Mouse (Mus musculus): Measurements from ENCODE around the gene Sec24a. TPM values are rescaled to one million over a fixed set of nuclear protein-coding genes. Genes with fewer than 3 reads are reported as not detected.
"Not testable (repeated sequence)": the region's sequence is repeated elsewhere in the genome, so short reads cannot be mapped to it uniquely, and the experiment has no call there.

Gene Sec24a
- polyA plus RNA-seq, 1 experiment, result 13.9 TPM

DNA sequence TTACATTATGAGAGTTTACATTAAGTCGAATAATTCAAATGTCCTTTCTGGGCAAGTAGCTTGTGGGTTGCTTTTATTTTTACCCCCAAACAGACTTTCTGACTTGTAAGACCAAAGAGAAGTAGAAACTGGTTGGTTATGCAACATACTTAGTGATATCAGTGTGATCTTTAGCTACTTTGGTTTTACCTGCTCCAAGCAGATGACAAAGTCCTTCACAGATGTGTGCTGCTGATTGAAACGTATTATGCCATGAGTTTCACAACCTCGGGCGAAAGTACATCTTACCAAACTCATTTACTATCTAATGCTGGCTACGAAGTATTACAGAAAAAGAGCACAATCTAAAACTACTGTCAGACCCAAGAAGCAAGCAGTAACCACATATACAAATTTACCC, 5.8 kb downstream of the Sec24a start:
- no peak for TF ChIP-seq CTCF (IDR thresholded peaks at IDR 0.05; ENCODE audit: borderline replicate concordance, extremely low read depth, insufficient read depth, insufficient read length)
- TF ChIP-seq POLR2A (IDR thresholded peaks at IDR 0.05; ENCODE audit: borderline replicate concordance, extremely low read depth, insufficient read depth, insufficient read length, poor library complexity, severe bottlenecking), result no peak
- no peak for DNase-seq (ENCODE audit: low read depth)

DNA sequence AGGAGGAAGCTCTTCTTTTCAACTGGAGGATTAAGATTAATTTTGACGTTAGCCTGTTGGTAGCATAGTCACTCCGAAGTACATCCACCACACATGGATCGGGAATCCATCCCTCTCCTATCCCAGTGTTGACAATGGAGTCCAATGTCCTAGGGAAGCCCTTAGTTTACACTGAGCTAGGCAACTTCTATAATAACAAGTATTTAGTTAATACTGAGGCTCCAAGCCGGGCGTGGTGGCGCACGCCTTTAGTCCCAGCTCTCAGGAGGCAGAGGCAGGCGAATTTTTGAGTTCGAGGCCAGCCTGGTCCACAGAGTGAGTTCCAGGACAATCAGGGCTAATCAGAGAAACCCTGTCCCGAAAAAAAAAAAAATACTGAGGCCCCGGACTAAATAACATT, 6.4 kb downstream of the Sec24a start:
- TF ChIP-seq CTCF (IDR thresholded peaks at IDR 0.05; ENCODE audit: borderline replicate concordance, extremely low read depth, insufficient read depth, insufficient read length), result no peak
- no peak for TF ChIP-seq POLR2A (IDR thresholded peaks at IDR 0.05; ENCODE audit: borderline replicate concordance, extremely low read depth, insufficient read depth, insufficient read length, poor library complexity, severe bottlenecking)
- no peak for DNase-seq (ENCODE audit: low read depth)

DNA sequence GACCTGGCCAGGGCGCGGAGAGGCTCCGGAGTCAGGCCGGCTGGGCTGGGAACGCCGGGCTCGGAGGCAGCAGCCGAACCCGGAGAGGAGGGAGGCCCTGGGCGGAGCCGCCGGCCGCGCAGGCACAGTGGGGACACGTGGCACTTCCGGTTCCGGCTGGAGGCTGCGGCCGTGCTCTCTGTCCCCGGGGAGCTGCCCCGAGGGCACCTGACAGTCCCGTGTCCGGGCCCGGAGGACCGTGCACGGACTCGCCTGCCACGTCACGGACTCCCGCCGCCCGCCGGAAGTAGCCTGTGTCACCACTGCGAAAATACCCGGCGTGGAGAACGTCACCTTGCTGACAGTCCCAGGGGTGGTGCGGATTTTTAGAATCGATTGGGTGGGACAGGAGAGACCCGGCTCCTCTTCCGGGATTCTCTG, 7.1 kb downstream of the Sec24a start:
- no peak for TF ChIP-seq CTCF (IDR thresholded peaks at IDR 0.05; ENCODE audit: borderline replicate concordance, extremely low read depth, insufficient read depth, insufficient read length)
- TF ChIP-seq POLR2A (IDR thresholded peaks at IDR 0.05; ENCODE audit: borderline replicate concordance, extremely low read depth, insufficient read depth, insufficient read length, poor library complexity, severe bottlenecking), result peak; percentile 70
- DNase-seq (ENCODE audit: low read depth), result peak; percentile 93

DNA sequence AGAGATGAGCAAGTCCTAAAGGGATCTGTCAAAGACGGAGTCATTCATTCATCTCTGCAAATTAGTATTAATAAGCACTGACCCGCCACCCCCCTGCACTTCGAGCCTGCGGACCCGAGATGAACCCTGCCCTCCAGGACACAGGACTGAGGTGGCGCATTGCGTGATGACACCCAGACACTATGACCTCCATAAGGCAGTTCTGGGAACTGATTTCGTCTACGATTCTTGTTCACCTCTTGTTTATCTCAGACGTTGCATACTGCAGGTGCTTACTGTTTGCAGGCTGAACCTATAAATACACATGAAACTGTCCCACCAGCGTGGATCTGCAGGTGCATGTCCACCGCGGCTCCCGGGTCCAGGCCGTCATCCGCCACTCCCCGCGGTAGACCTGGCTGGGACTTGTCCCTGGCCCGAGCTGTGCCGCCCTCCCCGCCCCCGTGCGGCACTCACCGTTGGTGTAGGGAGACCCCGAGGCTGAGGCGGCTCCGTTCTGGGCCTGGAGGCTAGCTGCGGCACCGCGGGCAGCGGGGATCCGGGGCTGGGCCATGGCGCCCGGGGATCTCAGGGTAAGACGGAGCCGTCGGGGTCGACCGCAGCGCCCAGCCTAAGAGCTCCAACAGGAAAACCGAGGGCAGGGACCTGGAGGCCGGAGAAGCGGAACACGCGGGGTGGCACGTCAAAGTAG, 7.7 kb downstream of the Sec24a start:
- DNase-seq (ENCODE audit: low read depth), result no peak
- TF ChIP-seq POLR2A (IDR thresholded peaks at IDR 0.05; ENCODE audit: borderline replicate concordance, extremely low read depth, insufficient read depth, insufficient read length, poor library complexity, severe bottlenecking) (no peak), CTCF (IDR thresholded peaks at IDR 0.05; ENCODE audit: borderline replicate concordance, extremely low read depth, insufficient read depth, insufficient read length) (no peak)

DNA sequence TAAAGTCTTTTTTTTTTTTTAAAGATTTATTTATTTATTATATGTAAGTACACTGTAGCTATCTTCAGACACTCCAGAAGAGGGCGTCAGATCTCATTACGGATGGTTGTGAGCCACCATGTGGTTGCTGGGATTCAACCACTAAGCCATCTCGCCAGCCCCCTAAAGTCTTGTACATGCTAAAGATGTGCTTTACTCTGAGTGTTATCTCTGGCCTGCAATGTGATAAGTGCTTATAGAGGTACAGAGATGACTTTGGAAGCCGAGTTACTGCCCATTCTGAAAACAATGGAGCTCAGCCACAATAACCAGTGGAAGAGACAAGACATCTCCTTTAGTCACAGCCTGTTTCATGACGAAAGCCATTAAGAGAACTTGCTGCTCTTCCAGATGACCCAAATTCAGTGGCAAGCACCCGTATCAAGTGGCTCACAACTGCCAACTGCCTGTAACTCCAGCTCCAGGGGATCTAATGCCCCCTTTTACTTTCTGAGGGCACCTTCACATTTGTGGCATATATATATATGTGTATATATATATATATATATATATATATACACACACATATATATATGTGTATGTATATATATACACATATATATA, 11.7 kb downstream of the Sec24a start:
- DNase-seq (ENCODE audit: low read depth), result not testable (repeated sequence)

DNA sequence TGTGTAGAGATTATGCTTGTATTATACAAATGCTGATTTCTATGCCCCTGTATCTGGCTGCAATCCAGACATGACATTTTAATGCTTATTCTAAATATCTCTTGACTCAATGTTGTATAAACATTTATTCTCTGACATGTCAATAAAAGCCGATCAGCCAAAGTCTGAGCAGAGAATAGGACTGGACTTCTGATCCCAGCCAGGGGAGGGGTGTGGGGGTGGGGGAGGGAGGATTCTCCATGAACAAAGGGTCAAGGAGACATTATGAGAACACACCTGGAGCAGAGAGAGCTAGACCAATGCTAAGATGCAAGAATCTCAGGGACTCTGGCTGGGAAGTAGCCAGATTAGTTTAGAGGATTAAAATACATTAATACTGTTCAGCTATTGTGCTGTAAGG, 17.3 kb downstream of the Sec24a start:
- TF ChIP-seq CTCF (IDR thresholded peaks at IDR 0.05; ENCODE audit: borderline replicate concordance, extremely low read depth, insufficient read depth, insufficient read length), result no peak
- TF ChIP-seq POLR2A (IDR thresholded peaks at IDR 0.05; ENCODE audit: borderline replicate concordance, extremely low read depth, insufficient read depth, insufficient read length, poor library complexity, severe bottlenecking), result no peak
- no peak for DNase-seq (ENCODE audit: low read depth)

DNA sequence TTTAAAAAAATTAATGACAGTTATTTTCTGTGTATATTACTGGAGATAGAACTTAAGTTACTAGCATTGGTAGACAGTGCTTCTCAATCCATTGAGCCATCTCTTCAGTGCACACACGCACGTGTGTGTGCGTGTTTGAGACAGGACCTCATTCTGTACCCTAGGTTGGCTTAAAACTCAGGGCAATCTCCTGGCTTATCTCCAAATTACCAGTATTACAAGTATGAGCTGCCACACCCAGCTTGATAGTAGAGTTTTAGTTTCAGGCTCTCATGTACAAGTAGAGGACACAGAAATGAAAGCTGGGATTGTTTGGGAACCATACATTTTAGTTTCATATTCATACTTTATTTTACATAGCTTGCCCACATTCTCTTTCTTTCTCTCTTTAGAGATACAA, 22.7 kb downstream of the Sec24a start:
- TF ChIP-seq POLR2A (IDR thresholded peaks at IDR 0.05; ENCODE audit: borderline replicate concordance, extremely low read depth, insufficient read depth, insufficient read length, poor library complexity, severe bottlenecking), result no peak
- TF ChIP-seq CTCF (IDR thresholded peaks at IDR 0.05; ENCODE audit: borderline replicate concordance, extremely low read depth, insufficient read depth, insufficient read length), result no peak
- no peak for DNase-seq (ENCODE audit: low read depth)

DNA sequence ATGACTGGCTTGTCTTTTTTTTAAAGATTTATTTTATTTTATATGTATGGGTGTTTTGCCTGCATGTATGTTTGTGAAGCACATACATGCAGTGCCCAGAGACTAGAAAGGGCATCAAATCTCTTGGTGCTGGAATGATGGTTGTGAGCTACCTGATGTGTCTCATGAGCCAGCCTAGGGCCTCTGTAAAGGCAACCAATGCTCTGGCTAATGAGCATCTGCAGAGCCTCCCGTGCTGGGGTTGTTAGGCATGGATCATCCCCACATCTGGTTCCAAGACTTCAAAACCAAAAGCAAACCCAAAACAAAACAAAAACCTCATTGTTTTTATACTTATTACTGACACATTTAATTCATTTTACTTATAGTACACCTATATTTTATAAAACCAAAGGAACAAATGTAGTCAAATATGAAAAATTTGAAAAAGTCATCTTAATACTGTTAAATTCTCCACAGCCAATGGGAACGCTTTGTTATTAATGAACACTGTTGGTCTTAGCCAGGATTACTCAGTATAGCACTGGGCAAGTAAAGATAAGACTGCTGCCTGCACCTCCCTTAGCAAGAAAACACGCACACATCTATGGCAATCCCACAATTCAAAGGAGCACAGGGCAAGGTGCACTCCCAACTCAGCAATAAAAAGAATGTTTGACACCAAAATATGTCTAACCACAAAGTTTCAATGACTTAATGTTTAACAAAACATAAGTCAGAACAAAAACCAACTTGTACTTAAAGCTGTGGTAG, 24.6 kb downstream of the Sec24a start:
- DNase-seq (ENCODE audit: low read depth), result no peak
- TF ChIP-seq CTCF (IDR thresholded peaks at IDR 0.05; ENCODE audit: borderline replicate concordance, extremely low read depth, insufficient read depth, insufficient read length) (no peak), POLR2A (IDR thresholded peaks at IDR 0.05; ENCODE audit: borderline replicate concordance, extremely low read depth, insufficient read depth, insufficient read length, poor library complexity, severe bottlenecking) (no peak)

DNA sequence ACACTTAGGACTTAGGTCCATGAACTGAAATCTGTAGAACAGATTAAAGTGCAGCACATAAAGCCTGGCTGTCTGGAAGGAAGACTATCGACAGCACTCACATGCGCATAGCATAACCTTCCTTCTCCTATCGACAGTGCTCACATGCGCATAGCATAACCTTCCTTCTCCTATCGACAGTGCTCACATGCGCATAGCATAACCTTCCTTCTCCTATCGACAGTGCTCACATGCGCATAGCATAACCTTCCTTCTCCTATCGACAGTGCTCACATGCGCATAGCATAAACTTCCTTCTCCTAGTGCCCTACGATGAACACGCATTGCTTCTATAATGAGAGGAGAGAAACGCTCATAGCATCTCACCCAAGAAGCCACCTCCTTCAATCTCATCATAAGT, 29.2 kb downstream of the Sec24a start:
- not testable (repeated sequence) for DNase-seq (ENCODE audit: low read depth)

DNA sequence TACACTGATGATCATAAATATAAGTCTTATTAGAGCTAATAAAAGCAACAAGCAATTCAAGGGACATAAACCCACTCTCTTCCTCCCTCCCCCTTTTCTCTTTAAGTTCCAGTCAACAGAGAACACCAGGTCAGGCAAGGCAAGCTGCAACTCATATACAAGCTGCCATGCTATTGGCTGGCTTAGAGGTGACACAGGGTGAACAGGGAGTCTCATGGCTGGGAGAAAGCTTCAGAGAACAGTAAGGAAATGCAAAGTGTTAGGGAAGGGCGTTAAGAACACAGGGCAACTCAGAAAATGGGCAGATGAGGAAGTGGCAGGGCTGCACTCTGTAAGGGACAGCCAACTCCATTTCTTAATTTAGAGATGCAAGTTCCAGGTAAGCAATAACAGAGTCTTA, 30.6 kb downstream of the Sec24a start:
- no peak for DNase-seq (ENCODE audit: low read depth)
- TF ChIP-seq CTCF (IDR thresholded peaks at IDR 0.05; ENCODE audit: borderline replicate concordance, extremely low read depth, insufficient read depth, insufficient read length), result no peak
- no peak for TF ChIP-seq POLR2A (IDR thresholded peaks at IDR 0.05; ENCODE audit: borderline replicate concordance, extremely low read depth, insufficient read depth, insufficient read length, poor library complexity, severe bottlenecking)

DNA sequence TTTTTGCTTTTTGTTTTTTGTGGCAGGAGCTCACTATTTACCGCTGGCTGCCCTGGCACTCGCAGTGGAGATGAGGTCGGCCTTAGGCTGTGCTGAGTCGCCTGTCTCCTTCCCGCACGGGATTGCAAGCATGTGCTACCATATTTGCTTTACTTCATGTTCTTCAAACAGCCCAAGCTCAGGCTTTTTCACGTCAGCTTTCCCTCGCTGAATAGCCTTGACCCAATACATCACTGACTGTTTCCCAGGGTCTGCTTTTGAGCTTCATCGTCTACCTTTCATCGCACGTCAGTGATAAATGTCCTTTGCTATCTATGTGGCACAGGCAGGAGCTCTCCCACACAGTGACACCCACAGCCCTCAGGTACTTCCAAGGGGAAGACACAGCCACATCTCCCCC, 42.4 kb downstream of the Sec24a start:
- no peak for DNase-seq (ENCODE audit: low read depth)
- TF ChIP-seq POLR2A (IDR thresholded peaks at IDR 0.05; ENCODE audit: borderline replicate concordance, extremely low read depth, insufficient read depth, insufficient read length, poor library complexity, severe bottlenecking) (no peak), CTCF (IDR thresholded peaks at IDR 0.05; ENCODE audit: borderline replicate concordance, extremely low read depth, insufficient read depth, insufficient read length) (no peak)

DNA sequence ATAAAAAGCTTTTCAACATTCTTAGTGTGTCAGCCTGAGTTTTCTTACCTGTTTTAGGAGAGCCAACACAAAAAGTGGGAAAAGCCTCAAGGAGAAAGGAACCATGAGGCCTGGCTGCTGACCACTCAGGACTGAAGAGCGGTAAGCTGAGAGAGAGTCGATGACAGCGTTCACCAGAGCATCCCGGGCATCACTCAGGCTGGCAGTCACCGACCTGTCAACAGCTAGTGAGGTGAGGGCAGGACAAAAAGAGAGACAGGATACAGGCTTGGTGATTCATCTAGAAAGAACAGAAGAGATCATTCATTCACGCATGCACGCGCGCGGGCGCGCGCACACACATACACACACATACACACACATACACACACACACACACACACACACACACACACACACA, 56.4 kb downstream of the Sec24a start:
- no peak for TF ChIP-seq CTCF (IDR thresholded peaks at IDR 0.05; ENCODE audit: borderline replicate concordance, extremely low read depth, insufficient read depth, insufficient read length)
- no peak for TF ChIP-seq POLR2A (IDR thresholded peaks at IDR 0.05; ENCODE audit: borderline replicate concordance, extremely low read depth, insufficient read depth, insufficient read length, poor library complexity, severe bottlenecking)

More for the DNA sequence above, 56.4 kb downstream of the Sec24a start:
- DNase-seq (ENCODE audit: low read depth), result no peak
